Mouse (Mus musculus) fat pad, adult 2 months (tissue): Measurements from ENCODE around the gene Zfp827.

Source experiments
- DNase-seq: peaks from one replicate; pipeline ENCODE4 v3.0.0-alpha.2; 2011; ENCODE audit warnings: low read depth, low spot score; ENCODE audit errors: extremely low read depth

The Zfp827 gene

DNA sequence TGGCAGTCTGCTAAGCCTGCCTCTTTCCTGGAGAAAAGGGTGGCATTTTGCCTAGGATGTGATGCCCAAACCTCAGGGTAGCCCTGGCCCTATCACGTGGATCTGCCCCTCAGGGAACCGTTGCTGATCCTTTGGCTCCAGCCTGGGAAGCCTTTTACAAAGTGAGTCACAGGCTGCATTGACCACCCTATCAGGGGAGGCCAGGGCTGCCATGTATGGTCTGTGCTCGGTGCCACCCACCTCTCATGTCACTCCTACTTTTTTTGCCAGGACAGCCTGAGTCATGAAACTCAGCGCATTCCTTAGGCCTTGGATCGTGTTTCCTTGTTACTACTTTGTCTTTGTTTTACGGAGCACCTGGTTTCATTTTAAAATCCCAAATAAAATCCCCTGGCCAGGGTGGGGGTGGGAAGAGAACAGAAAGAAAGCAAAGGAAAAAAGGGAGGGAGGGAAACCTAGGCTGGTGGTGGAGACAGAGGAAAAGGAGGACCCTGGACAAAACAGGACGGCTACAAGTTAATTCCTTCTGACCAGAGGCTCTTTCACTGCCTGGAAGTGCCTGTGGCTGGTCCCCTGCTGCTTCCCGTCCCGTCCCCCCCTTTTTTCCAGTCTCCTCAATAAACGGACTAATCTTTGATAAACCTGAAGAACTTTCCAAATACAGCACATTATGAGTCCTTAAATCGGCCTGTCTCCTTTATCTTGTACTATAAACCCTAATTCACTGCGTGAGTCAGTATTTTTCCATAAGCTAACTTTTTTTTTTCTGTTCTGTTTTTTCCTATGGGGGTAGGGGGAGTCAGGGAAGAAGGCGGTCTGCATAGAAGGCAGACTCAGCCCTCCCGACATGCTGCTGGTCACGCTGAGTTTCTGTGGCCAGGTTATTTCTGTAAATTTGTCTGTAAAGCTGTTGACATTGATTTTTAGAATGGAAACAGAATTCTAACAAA is 180.7 kb downstream of the Zfp827 start:
- DNase-seq, result peak; percentile 46

- no peak for DNase-seq
Measured at GRCm38 (mm10) chr8:79209641-79210358, 181.6 kb downstream of the Zfp827 start.

DNA sequence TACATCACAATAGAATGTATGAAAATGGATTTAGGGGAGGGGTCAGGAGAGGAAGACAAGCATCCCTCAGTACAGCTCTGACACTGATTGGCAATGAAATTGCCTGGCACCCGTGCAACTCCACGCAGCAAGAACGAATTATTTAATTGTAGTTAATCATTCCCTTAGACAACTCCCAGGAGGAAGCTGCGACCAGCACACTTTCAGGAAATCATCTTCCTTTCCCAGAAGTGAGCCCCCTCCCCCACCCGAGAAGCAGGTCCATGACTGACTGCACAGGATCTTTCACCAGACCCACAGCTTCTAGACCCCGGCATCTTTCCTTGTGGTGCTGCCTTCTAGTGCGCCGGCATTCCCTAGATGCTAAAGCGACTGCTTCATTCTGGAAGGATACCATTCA is 183.4 kb downstream of the Zfp827 start:
- DNase-seq, result no peak

DNA sequence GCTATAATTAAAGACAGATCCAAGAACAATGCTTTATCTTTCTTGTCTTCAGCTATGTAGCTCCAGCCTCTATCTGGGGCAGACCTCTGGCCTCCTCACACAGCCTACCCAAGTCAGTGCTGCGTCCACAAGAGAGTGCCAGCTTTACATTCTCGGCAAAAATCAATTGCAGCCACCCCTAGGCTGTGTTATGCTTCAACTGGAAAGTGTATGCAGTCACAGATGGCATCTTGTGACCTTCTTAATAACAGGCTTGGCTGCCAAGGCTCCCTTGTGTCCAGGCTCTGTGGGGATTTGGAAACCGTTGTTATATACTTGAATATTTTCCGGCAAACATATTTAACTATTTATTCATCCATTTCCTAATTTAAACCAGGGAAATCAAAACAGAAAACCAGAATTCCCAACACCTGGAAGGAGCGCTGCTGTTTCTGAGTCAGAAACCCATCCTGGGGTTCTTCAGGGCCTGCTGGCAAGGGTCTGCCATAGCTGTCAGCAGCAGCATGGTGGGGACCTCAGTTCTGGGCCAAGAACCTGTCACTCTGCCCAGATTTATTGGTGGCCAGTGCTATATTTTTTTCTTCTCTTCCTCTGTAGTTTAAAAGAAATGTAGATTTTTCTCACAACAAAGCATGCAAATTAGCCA is 194.0 kb downstream of the Zfp827 start:
- no peak for DNase-seq

GRCm38 (mm10) chr8:79222752-79223141 is 194.5 kb downstream of the Zfp827 start:
- no peak for DNase-seq

DNA sequence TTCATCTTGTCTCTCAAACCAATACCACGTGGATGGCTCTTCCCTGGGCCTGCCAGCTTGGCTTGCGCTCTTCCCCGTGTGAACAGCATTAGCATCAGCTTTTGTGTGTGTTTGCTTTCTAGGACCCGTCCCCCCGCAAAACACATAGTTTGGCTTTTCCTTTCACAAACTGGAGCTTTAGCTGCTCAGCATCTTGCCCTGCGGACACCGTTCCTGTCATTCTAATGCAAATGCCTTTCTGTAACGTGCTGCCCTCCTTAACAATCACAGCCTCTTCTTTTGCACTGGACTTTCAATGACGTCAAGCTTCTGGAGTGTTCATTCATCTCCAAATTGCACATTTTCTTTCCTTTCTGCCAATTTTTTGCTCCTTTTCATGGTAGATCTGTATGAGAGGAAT is 196.1 kb downstream of the Zfp827 start:
- no peak for DNase-seq

GRCm38 (mm10) chr8:79225586-79225985 is 197.3 kb downstream of the Zfp827 start:
- no peak for DNase-seq

GRCm38 (mm10) chr8:79226046-79226445 is 197.8 kb downstream of the Zfp827 start:
- no peak for DNase-seq

GRCm38 (mm10) chr8:79227194-79227593 is 199.0 kb downstream of the Zfp827 start:
- no peak for DNase-seq

GRCm38 (mm10) chr8:79227916-79228315 is 199.7 kb downstream of the Zfp827 start:
- no peak for DNase-seq

DNA sequence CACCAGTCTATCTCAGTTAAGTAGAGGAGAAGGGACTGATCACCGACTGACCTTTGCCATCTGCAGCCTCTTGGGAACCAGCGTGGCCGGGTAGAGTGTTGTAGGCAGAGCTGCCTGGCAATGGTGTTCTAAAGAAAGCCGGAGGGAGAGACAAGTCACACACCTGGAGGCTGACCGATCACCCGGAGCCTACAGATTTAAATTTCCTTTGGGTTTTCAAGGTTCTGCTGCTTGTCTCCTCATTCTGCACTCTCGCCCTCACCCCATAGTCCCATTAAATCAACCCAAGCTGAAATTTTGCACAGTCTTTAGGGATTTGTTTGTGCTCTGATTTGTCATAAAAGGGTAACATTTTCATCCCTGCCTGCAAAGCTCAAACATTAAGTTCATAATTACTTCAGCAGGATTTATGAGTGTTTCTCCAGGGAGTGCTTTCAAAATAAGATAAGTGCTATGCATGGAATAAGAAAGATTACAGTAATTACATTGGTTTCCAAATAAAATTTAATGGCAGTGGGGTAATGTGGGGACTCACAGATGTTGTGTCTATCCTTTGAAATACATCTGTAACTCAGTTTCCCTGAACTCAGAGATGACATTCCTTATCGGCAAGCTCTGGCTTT is 201.1 kb downstream of the Zfp827 start:
- DNase-seq, result no peak

DNA sequence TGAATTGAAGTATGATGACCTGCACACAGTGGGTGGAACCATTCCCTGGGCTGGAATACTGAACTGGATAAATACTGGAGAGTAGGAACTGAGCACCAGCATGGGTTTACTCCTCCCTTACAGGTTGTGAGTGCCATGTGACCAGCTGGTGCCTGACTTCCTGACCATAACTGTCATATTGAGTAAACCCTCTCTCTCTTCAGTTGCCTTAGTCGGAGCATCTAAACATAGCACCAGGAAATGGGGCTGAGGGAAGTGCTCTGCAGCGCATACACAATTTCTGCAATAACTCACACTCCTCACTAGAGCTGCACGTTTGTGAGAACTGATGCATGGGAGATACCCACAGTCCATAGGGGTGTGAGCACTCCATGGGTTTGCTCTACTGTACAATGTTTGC is 211.1 kb downstream of the Zfp827 start:
- no peak for DNase-seq

- peak; percentile 42 for DNase-seq
Measured at GRCm38 (mm10) chr8:79239996-79240395, 211.8 kb downstream of the Zfp827 start.
